Mouse (Mus musculus): Measurements from ENCODE around the gene Irf2bpl. TPM values are rescaled to one million over a fixed set of nuclear protein-coding genes. Genes with fewer than 3 reads are reported as not detected.

Irf2bpl gene
- total RNA-seq, 2 experiments from 2014 or later, result 39.7 to 53.2 TPM

Other genes with a start within 250 kb of the Irf2bpl start
- gene Vash1, start 206.1 kb downstream of the Irf2bpl start, total RNA-seq (2021), result 10 to 100 TPM; 14.7 to 20.6 TPM
- gene Angel1, start 158.3 kb downstream of the Irf2bpl start, total RNA-seq (2021), result 1 to 10 TPM; 2.9 to 4.9 TPM
- gene Lrrc74a, start 150.4 kb downstream of the Irf2bpl start, total RNA-seq (2021), result not detected
- gene Cipc, start 62.2 kb upstream of the Irf2bpl start, total RNA-seq (2021), result 10 to 100 TPM; 21.0 to 23.7 TPM
- under 1 TPM; 0.54 to 0.85 TPM for gene Zdhhc22, start 105.6 kb upstream of the Irf2bpl start, total RNA-seq (2021)
- gene Tmem63c, start 136.5 kb upstream of the Irf2bpl start, total RNA-seq (2021), result 1 to 10 TPM in 1 of 2 experiments, under 1 TPM in 1; 0.93 to 1.2 TPM
- 1 to 10 TPM in 1 of 2 experiments, under 1 TPM in 1; 0.87 to 2.0 TPM for gene Ngb, start 217.7 kb upstream of the Irf2bpl start, total RNA-seq (2021)